Mouse (Mus musculus): Measurements from ENCODE around the gene Eea1. TPM values are rescaled to one million over a fixed set of nuclear protein-coding genes. Genes with fewer than 3 reads are reported as not detected.

Gene Eea1
- total and polyA plus RNA-seq, 3 experiments: 9.2 to 43.5 (median 10.2) TPM

DNA sequence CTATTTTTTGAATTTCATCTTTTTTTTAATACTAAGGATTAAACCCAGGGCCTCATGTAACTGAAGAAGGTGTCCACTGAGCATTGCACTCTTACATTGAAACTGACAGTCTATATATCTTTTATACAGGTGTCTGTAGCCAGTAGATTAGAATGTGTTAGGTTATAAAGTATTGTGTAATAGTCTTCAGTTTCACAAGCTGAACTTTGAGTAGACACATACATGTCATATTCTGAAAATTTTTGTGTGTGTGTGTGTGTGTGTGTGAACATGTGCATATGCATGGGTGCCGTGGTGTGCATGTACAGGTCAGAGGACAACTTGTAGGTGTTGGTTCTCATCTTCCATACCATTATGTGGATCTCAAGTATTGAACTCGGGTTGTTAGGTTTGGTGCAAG lies 16.2 kb downstream of the Eea1 start:
- no peak overlapping the region for H3K4me3 ChIP-seq (ENCODE audit: control insufficient read depth in 1 of 2, insufficient read depth in 1 of 2, low read depth in 2 of 2, low read length in 2 of 2)
- no peak for TF ChIP-seq USF1 (IDR thresholded peaks at IDR 0.05; ENCODE audit: low read depth, low read length)
- TF ChIP-seq GABPA (IDR thresholded peaks at IDR 0.05; ENCODE audit: low read depth, low read length): no peak
- TF ChIP-seq UBTF (IDR thresholded peaks at IDR 0.05; ENCODE audit: borderline replicate concordance, insufficient read depth, low read depth, low read length): no peak
- TF ChIP-seq HCFC1 (IDR thresholded peaks at IDR 0.05; ENCODE audit: low read depth, low read length): no peak
- TF ChIP-seq SMC3 (IDR thresholded peaks at IDR 0.05; ENCODE audit: low read depth, low read length): no peak
- no peak for TF ChIP-seq CTCF (IDR thresholded peaks at IDR 0.05 in 2 of 3, conservative IDR thresholded peaks at IDR 0.05 in 1 of 3; ENCODE audit: control insufficient read depth in 1 of 3, insufficient read depth in 1 of 3, low read depth in 2 of 3, low read length in 3 of 3, poor library complexity in 1 of 3, severe bottlenecking in 1 of 3)
- TF ChIP-seq ZMIZ1 (IDR thresholded peaks at IDR 0.05; ENCODE audit: low read depth, low read length): no peak
- TF ChIP-seq NRF1 (IDR thresholded peaks at IDR 0.05; ENCODE audit: insufficient read depth, low read depth, low read length, poor library complexity, severe bottlenecking): no peak
- TF ChIP-seq MAFK (IDR thresholded peaks at IDR 0.05; ENCODE audit: borderline replicate concordance, low read depth, low read length): no peak
- TF ChIP-seq JUND (IDR thresholded peaks at IDR 0.05; ENCODE audit: low read depth, low read length): no peak
- no peak for TF ChIP-seq MEF2A (IDR thresholded peaks at IDR 0.05; ENCODE audit: extremely low read depth, insufficient replicate concordance, low read depth, low read length, poor library complexity, severe bottlenecking)
- TF ChIP-seq GATA1 (IDR thresholded peaks at IDR 0.05; ENCODE audit: low read depth, low read length): no peak
- no peak for TF ChIP-seq POLR2A (IDR thresholded peaks at IDR 0.05; ENCODE audit: control insufficient read depth in 1 of 2, insufficient read depth in 1 of 2, low read depth in 1 of 2, low read length in 2 of 2, poor library complexity in 1 of 2)
- TF ChIP-seq POLR2AphosphoS5 (IDR thresholded peaks at IDR 0.05; ENCODE audit: borderline replicate concordance, low read depth, low read length): no peak
- no peak for TF ChIP-seq ETS1 (IDR thresholded peaks at IDR 0.05; ENCODE audit: low read depth, low read length)
- no peak for TF ChIP-seq CHD2 (IDR thresholded peaks at IDR 0.05; ENCODE audit: low read length)
- no peak for TF ChIP-seq RAD21 (IDR thresholded peaks at IDR 0.05; ENCODE audit: low read depth, low read length)
- TF ChIP-seq CHD1 (IDR thresholded peaks at IDR 0.05; ENCODE audit: low read depth, low read length): no peak
- no peak for TF ChIP-seq BHLHE40 (IDR thresholded peaks at IDR 0.05; ENCODE audit: borderline replicate concordance, low read depth, low read length)
- no peak for DNase-seq (ENCODE audit: low read depth, low spot score)
- H3K36me3 ChIP-seq (ENCODE audit: control insufficient read depth in 1 of 2, insufficient read depth in 2 of 2, low read length in 2 of 2): peaks cover 0 to 1% of the 10 kb centered on the region in 2 experiments; a peak in 2 of 4 replicates
- H3K9ac ChIP-seq (ENCODE audit: control insufficient read depth, low read depth, low read length, poor library complexity, severe bottlenecking): no peak overlapping the region
- no peaks in the 10 kb centered on the region for H3K27me3 ChIP-seq (ENCODE audit: control insufficient read depth in 1 of 2, insufficient read depth in 2 of 2, low read length in 2 of 2)
- peaks cover 0 to 1% of the 10 kb centered on the region in 2 experiments; a peak in 1 of 4 replicates for H3K4me1 ChIP-seq (ENCODE audit: control insufficient read depth in 1 of 2, insufficient read depth in 2 of 2, low read length in 2 of 2)
- no peaks in the 10 kb centered on the region; the same call in 1 of the 2 replicates for H3K79me2 ChIP-seq (ENCODE audit: control insufficient read depth, insufficient read depth, low read length, poor library complexity)
- no peak overlapping the region for H3K27ac ChIP-seq (ENCODE audit: control insufficient read depth, low read depth, low read length)
- no peaks in the 10 kb centered on the region for H3K9me3 ChIP-seq (replicated peaks; ENCODE audit: insufficient read depth, low read length)

DNA sequence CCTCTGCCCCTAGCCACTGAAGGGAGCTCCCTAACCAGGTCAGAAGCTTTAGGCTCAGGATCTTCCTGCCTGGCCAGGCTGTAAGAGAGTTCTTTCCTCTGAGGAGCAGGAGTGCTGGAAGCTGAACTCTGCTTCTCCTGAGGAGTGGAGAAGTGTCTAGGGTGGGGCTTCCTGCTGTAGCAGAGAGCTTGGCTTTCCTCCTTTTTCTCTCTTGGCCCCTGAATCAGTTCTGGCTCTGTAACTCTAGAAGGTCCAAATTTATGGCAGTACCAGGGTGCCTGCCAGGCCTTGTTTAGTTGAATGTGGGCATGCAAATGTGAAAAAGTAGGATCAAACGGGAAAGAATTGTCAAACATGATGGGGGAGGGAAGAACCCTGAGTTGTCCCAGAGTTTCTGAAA lies 17.1 kb downstream of the Eea1 start:
- TF ChIP-seq POLR2AphosphoS5 (IDR thresholded peaks at IDR 0.05; ENCODE audit: borderline replicate concordance, low read depth, low read length) (no peak), RCOR1 (IDR thresholded peaks at IDR 0.05; ENCODE audit: low read depth, low read length) (no peak), HCFC1 (IDR thresholded peaks at IDR 0.05; ENCODE audit: low read depth, low read length) (no peak), TBP (IDR thresholded peaks at IDR 0.05; ENCODE audit: low read depth, low read length) (no peak), MYB (IDR thresholded peaks at IDR 0.05; ENCODE audit: low read depth, low read length) (no peak), UBTF (IDR thresholded peaks at IDR 0.05; ENCODE audit: borderline replicate concordance, insufficient read depth, low read depth, low read length) (no peak), NRF1 (IDR thresholded peaks at IDR 0.05; ENCODE audit: insufficient read depth, low read depth, low read length, poor library complexity, severe bottlenecking) (no peak), ZC3H11A (IDR thresholded peaks at IDR 0.05; ENCODE audit: low read depth, low read length) (no peak), TCF12 (IDR thresholded peaks at IDR 0.05; ENCODE audit: low read depth, low read length) (no peak), ZMIZ1 (IDR thresholded peaks at IDR 0.05; ENCODE audit: low read depth, low read length) (no peak), POLR2A (IDR thresholded peaks at IDR 0.05; ENCODE audit: control insufficient read depth in 1 of 2, insufficient read depth in 1 of 2, low read depth in 1 of 2, low read length in 2 of 2, poor library complexity in 1 of 2) (no peak), CHD2 (IDR thresholded peaks at IDR 0.05; ENCODE audit: low read length) (no peak)
- no peaks in the 10 kb centered on the region for H3K27me3 ChIP-seq (ENCODE audit: control insufficient read depth in 1 of 2, insufficient read depth in 2 of 2, low read length in 2 of 2)
- H3K79me2 ChIP-seq (ENCODE audit: control insufficient read depth, insufficient read depth, low read length, poor library complexity): no peaks in the 10 kb centered on the region; the same call in 1 of the 2 replicates
- DNase-seq (ENCODE audit: low read depth, low spot score): no peak
- no peak overlapping the region for H3K27ac ChIP-seq (ENCODE audit: control insufficient read depth, low read depth, low read length)
- H3K4me1 ChIP-seq (ENCODE audit: control insufficient read depth in 1 of 2, insufficient read depth in 2 of 2, low read length in 2 of 2): no peaks in the 10 kb centered on the region
- no peaks in the 10 kb centered on the region; a peak in 2 of 4 replicates for H3K36me3 ChIP-seq (ENCODE audit: control insufficient read depth in 1 of 2, insufficient read depth in 2 of 2, low read length in 2 of 2)
- H3K9ac ChIP-seq (ENCODE audit: control insufficient read depth, low read depth, low read length, poor library complexity, severe bottlenecking): no peak overlapping the region
- no peaks in the 10 kb centered on the region for H3K9me3 ChIP-seq (replicated peaks; ENCODE audit: insufficient read depth, low read length)
- H3K4me3 ChIP-seq (ENCODE audit: control insufficient read depth in 1 of 2, insufficient read depth in 1 of 2, low read depth in 2 of 2, low read length in 2 of 2): no peak overlapping the region
